Mouse (Mus musculus): Measurements from ENCODE around the gene Efr3b.

- TF ChIP-seq CTCF (IDR thresholded peaks at IDR 0.05; ENCODE audit: extremely low read depth, insufficient read depth, low read length) (no peak), POLR2A (IDR thresholded peaks at IDR 0.05; ENCODE audit: extremely low read depth, insufficient read depth, low read length) (no peak)
Observed at GRCm38 (mm10) chr12:3960553-3960952, 78.2 kb downstream of the Efr3b start.
